Mouse (Mus musculus) brain, adult 2 months (tissue): ENCODE data around the gene Sf3b4.
A peak's percentile ranks its signal among the peaks of the same experiment; 100 is the strongest.

Experiments used
- DNase-seq: peaks from one replicate; pipeline ENCODE4 v3.0.0; 2011; ENCODE audit warnings: low read depth, low spot score

Gene Sf3b4

DNA sequence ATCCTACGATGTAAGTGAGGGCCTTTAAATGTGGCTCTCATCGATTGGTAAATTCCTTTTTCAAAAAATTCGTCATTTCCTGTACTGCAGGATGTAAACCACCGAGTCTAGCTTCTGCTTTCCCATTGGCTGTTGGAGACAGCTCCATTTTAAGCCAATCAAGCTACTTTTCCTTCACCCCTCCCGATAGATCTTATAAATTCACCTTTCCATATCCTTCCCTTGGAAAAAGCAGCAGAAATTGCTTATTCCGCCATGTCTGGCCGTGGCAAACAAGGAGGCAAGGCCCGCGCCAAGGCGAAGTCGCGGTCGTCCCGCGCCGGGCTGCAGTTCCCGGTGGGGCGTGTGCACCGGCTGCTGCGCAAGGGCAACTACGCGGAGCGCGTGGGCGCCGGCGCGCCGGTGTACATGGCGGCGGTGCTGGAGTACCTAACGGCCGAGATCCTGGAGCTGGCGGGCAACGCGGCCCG is 47.6 kb downstream of the Sf3b4 start, which contains the start of the genes Bola1 and Hist2h2ab:
TSS of gene Bola1 (minus strand) at position 49 of the 470 bp plus-strand sequence.
TSS of gene Hist2h2ab (plus strand) at position 205 of the 470 bp plus-strand sequence.
- DNase-seq, result peak; percentile 98

DNA sequence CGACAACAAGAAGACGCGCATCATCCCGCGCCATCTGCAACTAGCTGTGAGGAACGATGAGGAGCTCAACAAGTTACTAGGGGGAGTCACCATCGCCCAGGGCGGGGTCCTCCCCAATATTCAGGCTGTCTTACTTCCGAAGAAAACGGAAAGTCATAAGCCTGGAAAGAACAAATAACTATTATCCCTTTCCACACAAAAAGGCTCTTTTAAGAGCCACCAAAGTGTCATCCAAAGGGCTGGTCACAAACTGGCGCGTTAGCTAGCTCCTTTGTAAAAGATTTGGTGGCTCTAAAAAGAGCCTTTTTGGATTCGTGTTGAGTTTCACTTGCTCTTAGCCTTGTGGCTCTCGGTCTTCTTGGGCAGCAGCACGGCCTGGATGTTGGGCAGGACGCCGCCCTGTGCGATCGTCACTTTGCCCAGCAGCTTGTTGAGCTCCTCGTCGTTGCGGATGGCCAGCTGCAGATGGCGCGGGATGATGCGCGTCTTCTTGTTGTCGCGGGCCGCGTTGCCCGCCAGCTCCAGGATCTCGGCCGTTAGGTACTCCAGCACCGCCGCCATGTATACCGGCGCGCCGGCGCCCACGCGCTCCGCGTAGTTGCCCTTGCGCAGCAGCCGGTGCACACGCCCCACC is 48.1 kb downstream of the Sf3b4 start:
- DNase-seq, result peak; percentile 47

DNA sequence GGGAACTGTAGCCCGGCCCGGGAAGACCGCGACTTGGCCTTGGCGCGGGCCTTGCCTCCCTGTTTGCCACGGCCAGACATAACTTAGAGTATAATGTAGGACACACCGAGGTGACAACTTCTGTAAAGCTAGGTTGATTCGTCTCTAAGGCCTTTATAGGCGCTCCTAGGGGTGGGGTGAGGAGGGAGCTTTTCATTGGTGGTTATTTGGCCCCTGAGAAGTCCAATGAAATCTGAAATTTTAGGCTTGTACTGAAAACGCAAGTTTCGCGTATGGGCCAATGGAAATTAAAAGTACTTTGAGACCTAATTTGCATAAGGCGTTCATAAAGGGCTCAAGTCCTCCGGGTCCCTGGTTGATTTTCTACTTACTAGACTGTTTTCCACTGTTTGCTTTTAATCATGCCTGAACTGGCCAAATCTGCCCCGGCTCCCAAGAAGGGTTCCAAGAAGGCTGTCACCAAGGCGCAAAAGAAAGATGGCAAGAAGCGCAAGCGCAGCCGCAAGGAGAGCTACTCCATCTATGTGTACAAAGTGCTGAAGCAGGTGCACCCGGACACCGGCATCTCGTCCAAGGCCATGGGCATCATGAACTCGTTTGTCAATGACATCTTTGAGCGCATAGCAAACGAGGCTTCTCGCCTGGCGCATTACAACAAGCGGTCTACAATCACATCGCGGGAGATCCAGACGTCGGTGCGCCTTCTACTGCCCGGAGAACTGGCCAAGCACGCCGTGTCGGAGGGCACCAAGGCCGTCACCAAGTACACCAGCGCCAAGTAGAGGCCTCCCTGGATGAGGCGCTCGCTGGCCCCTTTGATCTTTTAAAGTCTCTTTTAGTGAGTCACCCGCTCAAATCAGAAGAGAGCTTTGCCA is 48.9 kb downstream of the Sf3b4 start, which contains the start of the genes Hist2h2ac and Hist2h2be:
TSS of gene Hist2h2ac (minus strand) at position 116 of the 875 bp plus-strand sequence.
TSS of gene Hist2h2be (plus strand) at position 355 of the 875 bp plus-strand sequence.
- peak; percentile 99 for DNase-seq

DNA sequence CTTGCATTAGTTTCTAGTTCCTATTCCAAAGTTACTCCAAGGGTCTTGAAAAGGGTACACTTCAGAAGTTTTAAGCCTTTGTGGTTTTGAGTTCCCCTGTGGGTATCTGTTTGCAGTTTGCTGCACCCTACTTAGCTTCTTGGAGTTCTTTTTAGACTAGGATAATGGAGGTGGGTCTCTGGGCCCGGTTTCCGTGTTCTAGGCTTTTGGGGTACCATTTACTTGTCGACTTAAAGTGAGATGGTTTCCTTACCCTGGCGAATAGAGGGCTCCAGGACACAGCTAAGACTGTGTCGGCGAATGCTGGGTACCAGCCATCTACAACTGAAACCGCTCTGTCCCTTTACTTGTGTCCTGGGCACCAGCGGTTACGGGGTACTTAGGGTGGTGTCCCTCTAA is 49.5 kb downstream of the Sf3b4 start:
- DNase-seq, result peak; percentile 24

DNA sequence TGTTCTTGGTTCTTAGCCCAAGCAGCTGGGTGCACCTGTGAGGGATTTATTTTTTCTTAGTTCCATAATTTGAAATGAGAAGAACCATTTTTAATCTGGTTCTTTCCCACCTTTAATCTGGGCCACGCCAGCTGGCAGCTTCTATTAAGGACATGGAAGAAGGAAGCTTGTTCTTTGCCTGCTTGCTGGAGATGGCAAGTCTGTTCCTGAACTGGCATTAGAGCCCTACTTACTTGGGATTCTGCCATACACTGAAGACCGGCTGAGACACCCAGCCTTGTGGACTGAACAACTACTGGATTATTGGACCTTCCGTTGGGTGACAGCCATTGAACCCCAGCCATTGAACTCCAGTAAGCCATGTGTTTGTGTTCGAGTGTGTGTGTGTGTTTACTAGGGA is 50.6 kb downstream of the Sf3b4 start:
- peak; percentile 28 for DNase-seq

DNA sequence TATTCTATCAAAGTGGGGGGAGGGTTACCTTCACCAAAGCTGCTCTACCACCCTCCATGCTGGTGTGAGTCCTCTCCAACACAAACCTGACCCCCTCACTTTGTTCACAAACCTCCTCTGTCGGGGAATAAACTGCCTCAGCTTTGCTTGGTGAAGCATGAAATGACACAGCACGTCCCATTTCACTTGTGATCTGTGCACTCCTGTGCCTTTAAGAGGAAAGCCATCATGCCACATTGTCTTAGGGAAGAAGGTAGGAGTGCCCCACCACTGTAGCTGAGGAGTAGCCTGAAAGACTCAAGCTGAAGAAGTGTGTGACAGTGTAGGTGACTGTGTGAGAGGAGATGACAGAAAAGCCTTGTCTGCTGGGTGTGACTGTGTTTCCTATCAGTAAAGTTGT is 53.3 kb downstream of the Sf3b4 start:
- no peak for DNase-seq
